Mouse (Mus musculus): ENCODE measurements around the gene Foxn3.

GRCm38 (mm10) chr12:99574299-99574698 lies 10.9 kb upstream of the Foxn3 start:
- TF ChIP-seq CTCF (IDR thresholded peaks at IDR 0.05; ENCODE audit: extremely low read depth, insufficient read depth, insufficient read length, insufficient replicate concordance) = no peak
- TF ChIP-seq POLR2A (IDR thresholded peaks at IDR 0.05; ENCODE audit: low read depth, low read length) = no peak

Data from spleen, adult 2 months (tissue).